Mouse (Mus musculus) heart, embryonic 11.5 days (tissue): ENCODE data around the gene Tln1. TPM values are rescaled to one million over a fixed set of nuclear protein-coding genes. Genes with fewer than 3 reads are reported as not detected.

Experiments
- ATAC-seq: fragments of 200-750 bp; cut with Nextera tagmentation; replicated peaks from 2 replicates; pipeline ENCODE4 v1.8.0; 2017; ENCODE audit warnings: moderate library complexity; ENCODE audit not compliant: insufficient number of reproducible peaks, low FRiP score, low TSS enrichment
- H3K27ac ChIP-seq: fragments of 300-500 bp; sonication (generic); 2 replicates; pipeline ENCODE4 v1.5.1; 2014; ENCODE audit warnings: mild to moderate bottlenecking, low read depth, low read length
- H3K27me3 ChIP-seq: fragments of 300-500 bp; sonication (generic); 2 replicates; pipeline ENCODE4 v1.6.1; 2014; ENCODE audit warnings: mild to moderate bottlenecking, low read length, mixed read lengths; ENCODE audit not compliant: control insufficient read depth, insufficient read depth
- H3K36me3 ChIP-seq: fragments of 300-500 bp; sonication (generic); 2 replicates; pipeline ENCODE4 v1.6.1; 2014; ENCODE audit warnings: mild to moderate bottlenecking, low read length, moderate library complexity, mixed read lengths; ENCODE audit not compliant: control insufficient read depth, insufficient read depth
- H3K4me1 ChIP-seq: fragments of 300-500 bp; sonication (generic); 2 replicates; pipeline ENCODE4 v1.6.1; 2014; ENCODE audit warnings: low read length; ENCODE audit not compliant: control insufficient read depth, insufficient read depth
- H3K4me2 ChIP-seq: fragments of 300-500 bp; sonication (generic); 2 replicates; pipeline ENCODE4 v1.6.1; 2014; ENCODE audit warnings: mild to moderate bottlenecking, moderate library complexity
- H3K4me3 ChIP-seq: fragments of 300-500 bp; sonication (generic); 2 replicates; pipeline ENCODE4 v1.5.1; 2014; ENCODE audit warnings: low read depth, low read length
- H3K9ac ChIP-seq: fragments of 300-500 bp; sonication (generic); 2 replicates; pipeline ENCODE4 v1.6.1; 2014; ENCODE audit warnings: mild to moderate bottlenecking, low read depth, low read length, moderate library complexity
- H3K9me3 ChIP-seq: fragments of 300-500 bp; sonication (generic); replicated peaks from 2 replicates; pipeline ENCODE4 v1.6.1; 2016; ENCODE audit warnings: low read length; ENCODE audit not compliant: control insufficient read depth
- WGBS: fragments of 180-500 bp; shearing (Covaris S2); extraction: QIAGEN DNeasy Blood & Tissue Kit; methylation state at CpG from one replicate; pipeline ENCODE4 v1.1.7; 2014; ENCODE audit not compliant: insufficient replicate concordance; 5-methylcytosine and 5-hydroxymethylcytosine counted together
- polyA plus RNA-seq: library from polyadenylated mRNA; unstranded; fragments of >200 nt; fragmentation: Nextera tagmentation; extraction: Ambion mirVana; gene quantifications from 2 replicates; pipeline ENCODE4 v1.2.1, GENCODE M21; 2014

Gene Tln1
- polyA plus RNA-seq, 1 experiment from 2014 or later = 86.2 TPM

GRCm38 (mm10) chr4:43593453-43593852, 31.0 kb upstream of the Tln1 start:
- Histone ChIP-seq H3K36me3 (no peaks in the 10 kb centered on the region), H3K27me3 (no peaks in the 10 kb centered on the region), H3K4me2 (no peak overlapping the region), H3K9me3 (no peaks in the 10 kb centered on the region), H3K9ac (no peak overlapping the region), H3K27ac (no peak overlapping the region), H3K4me1 (no peaks in the 10 kb centered on the region), H3K4me3 (no peak overlapping the region)
- 59% methylated on average over 3 of the region's 3 CpGs for WGBS
- no peak for ATAC-seq

DNA sequence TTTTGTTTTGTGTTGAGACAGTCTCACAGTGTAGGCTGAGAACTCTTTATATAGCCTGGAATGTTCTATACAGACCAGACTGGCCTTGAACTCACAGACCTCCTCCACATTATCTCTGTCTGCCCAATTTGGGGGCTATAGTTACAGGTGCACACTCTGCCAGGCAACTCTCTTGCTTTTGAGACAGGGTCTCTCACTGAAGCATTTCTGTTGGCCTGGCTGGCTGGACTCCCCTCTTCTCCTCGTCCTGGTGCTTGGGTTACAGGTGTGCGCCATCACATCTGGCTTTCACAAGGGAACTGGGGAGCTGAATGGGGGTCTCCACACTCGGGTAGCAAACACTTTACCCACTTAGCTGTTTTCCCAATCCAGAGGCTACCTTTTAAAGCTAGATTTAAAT, 29.5 kb upstream of the Tln1 start:
- Histone ChIP-seq H3K27ac (no peak overlapping the region), H3K9me3 (no peaks in the 10 kb centered on the region), H3K9ac (no peak overlapping the region), H3K4me3 (no peak overlapping the region), H3K27me3 (no peaks in the 10 kb centered on the region), H3K4me2 (no peak overlapping the region), H3K36me3 (no peaks in the 10 kb centered on the region), H3K4me1 (peaks cover 2% of the 10 kb centered on the region; the same call in 1 of the 2 replicates)
- no peak for ATAC-seq
- 66% methylated on average over 3 of the region's 3 CpGs for WGBS

DNA sequence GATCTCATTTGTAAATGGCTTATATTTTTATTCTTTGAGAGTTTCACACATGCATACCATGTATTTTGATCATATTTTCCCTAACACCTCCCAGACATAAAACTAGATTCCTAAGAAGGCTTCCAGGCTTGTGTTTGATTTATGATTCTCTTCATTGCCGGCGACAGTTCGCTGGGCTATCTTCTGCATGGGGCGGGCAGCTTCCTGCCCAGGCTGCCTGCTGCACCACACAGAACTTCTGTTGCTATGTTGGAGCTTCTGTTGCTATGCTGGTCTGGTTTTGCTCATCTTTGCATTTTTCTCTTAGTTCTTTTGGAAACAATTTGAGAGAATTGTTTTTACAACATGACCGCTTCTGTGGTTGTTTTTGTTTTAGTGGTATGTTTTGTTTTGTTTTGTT, 29.1 kb upstream of the Tln1 start:
- Histone ChIP-seq H3K36me3 (no peaks in the 10 kb centered on the region), H3K9me3 (no peaks in the 10 kb centered on the region), H3K27ac (no peak overlapping the region), H3K4me3 (no peak overlapping the region), H3K4me2 (no peak overlapping the region), H3K9ac (no peak overlapping the region), H3K27me3 (no peaks in the 10 kb centered on the region), H3K4me1 (peaks cover 2% of the 10 kb centered on the region; the same call in 1 of the 2 replicates)
- ATAC-seq = no peak
- 63% methylated on average over 5 of the region's 5 CpGs for WGBS

GRCm38 (mm10) chr4:43587681-43588080, 25.2 kb upstream of the Tln1 start:
- Histone ChIP-seq H3K4me1 (peaks cover 5% of the 10 kb centered on the region), H3K27me3 (no peaks in the 10 kb centered on the region), H3K4me2 (no peak overlapping the region), H3K27ac (no peak overlapping the region), H3K9me3 (no peaks in the 10 kb centered on the region), H3K36me3 (0 out of 2 replicates have a peak, but pooled peaks cover 7% of the 10 kb centered on the region), H3K9ac (no peak overlapping the region), H3K4me3 (no peak overlapping the region)
- WGBS = 35% methylated on average over 7 of the region's 7 CpGs
- no peak for ATAC-seq

DNA sequence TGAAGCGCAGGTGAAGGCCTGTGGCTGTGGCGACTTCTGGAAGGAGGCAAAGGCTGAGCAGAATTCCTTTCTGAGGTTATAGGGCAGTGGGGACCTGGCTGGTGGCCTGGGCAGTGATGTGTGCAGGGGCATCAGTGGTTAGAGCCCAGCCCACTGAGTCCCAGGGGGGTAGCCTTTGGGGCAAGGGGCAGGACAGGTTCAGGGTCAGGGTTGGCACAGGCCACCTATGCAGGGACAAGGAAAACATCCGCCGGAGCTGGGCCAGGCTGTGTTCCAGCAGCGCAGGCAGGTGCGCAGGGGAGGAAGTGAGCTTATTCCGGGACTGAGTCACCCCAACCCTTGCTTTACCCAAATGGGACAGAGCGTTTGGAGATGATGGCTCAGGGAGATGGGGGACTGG, 23.9 kb upstream of the Tln1 start:
- Histone ChIP-seq H3K9me3 (no peaks in the 10 kb centered on the region), H3K36me3 (peaks cover 12% of the 10 kb centered on the region), H3K4me3 (no peak overlapping the region), H3K9ac (0 out of 2 replicates have a peak overlapping the region, but pooled peaks have one; percentile 6), H3K4me1 (peaks cover 5% of the 10 kb centered on the region), H3K27me3 (no peaks in the 10 kb centered on the region), H3K4me2 (no peak overlapping the region), H3K27ac (no peak overlapping the region)
- WGBS = 66% methylated on average over 8 of the region's 8 CpGs
- no peak for ATAC-seq

- 43% methylated on average over 10 of the region's 10 CpGs for WGBS
Measured at GRCm38 (mm10) chr4:43585682-43586081, 23.2 kb upstream of the Tln1 start.

DNA sequence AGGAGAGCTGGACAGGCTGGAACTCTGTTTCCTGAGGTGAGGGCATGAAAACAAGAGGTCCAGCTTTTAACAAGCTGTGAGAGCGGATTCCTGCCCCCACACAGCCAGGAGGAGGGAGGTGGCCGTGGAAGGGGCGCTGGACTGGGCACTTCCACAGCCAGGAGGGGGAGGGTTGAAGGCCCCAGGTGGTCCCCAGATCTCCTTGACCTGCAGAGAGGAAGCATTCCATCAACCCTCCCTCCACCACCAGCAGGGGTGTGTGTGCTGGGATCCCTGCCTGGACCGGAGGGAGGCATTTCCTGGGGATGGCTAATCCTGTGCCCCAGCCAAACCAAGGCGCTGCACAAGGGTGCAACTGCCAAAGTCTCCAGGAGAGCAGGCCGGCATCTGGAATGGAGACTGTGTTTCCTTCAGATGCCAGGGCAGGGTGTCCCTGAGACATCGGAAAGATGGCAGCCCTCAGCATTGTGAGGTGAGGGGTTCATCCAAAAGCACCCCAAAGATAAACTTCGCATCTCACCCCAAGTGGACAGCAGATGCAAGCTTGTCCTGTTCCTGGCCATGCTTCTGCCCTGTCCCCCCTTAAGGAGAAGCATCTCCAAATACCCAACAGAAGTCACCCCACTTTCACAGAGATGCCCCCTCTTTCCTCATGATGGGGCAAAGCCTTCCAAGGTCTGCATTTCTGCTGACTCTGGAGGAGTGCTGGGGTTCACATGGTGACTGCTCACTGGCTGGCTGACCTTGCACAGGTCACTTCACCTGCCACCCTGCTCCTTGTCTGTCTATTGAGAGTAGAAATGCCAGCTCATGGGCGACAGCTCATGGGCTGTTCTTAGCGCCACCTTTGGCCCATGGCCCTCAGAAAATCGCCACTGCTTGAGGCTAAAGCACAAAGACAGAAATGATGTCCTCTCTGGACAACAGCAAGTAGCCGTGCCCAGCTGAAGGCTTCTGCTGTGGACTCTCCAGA, 22.2 kb upstream of the Tln1 start, which contains the start of gene Msmp:
Gene Msmp (minus strand): TSS at position 51 of the 973 bp plus-strand sequence.
- no peak within 1 kb of the TSS for H3K27ac ChIP-seq
- no peak within 1 kb of the TSS for H3K4me3 ChIP-seq
- H3K4me2 ChIP-seq = no peak within 1 kb of the TSS
- H3K27me3 ChIP-seq = no peaks in the 10 kb centered on the region
- H3K9me3 ChIP-seq = no peaks in the 10 kb centered on the region
- ATAC-seq = no peak
- H3K4me1 ChIP-seq = peaks cover 6% of the 10 kb centered on the region
- peaks cover 14% of the 10 kb centered on the region for H3K36me3 ChIP-seq
- 55% methylated on average over 12 of the region's 12 CpGs for WGBS
- no peak within 1 kb of the TSS for H3K9ac ChIP-seq

More at GRCm38 (mm10) chr4:43585682-43586081, 23.2 kb upstream of the Tln1 start:
- Histone ChIP-seq H3K27ac (no peak overlapping the region), H3K4me1 (peaks cover 5% of the 10 kb centered on the region), H3K4me3 (no peak overlapping the region), H3K9ac (no peak overlapping the region), H3K4me2 (no peak overlapping the region), H3K27me3 (no peaks in the 10 kb centered on the region), H3K36me3 (peaks cover 14% of the 10 kb centered on the region), H3K9me3 (no peaks in the 10 kb centered on the region)
- no peak for ATAC-seq

DNA sequence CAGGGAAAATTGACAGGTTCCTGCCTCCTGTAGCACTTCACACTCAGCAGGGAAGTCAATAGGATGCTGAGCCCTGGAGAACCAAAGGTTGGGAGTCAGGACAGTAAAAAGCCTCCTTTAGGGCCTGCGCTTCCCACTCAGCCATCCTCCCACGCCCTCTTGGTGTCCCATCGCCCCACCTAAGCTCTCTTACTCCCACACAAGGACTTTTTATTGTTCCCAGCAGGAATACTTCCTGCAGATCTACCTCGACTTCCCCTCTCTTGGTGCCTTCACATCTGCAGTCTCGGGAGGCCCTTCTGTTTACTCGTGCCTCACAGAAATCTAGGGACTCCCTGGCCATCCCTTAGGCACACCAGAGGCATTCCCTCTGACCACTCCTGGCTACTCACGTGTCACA, 20.9 kb upstream of the Tln1 start:
- Histone ChIP-seq H3K9me3 (no peaks in the 10 kb centered on the region), H3K27me3 (no peaks in the 10 kb centered on the region), H3K4me2 (no peak overlapping the region), H3K9ac (no peak overlapping the region), H3K4me3 (no peak overlapping the region), H3K27ac (no peak overlapping the region), H3K36me3 (peaks cover 14% of the 10 kb centered on the region), H3K4me1 (peaks cover 11% of the 10 kb centered on the region)
- WGBS = 55% methylated on average over 7 of the region's 7 CpGs
- no peak for ATAC-seq
